Mouse (Mus musculus) erythroblast, adult 5-6 weeks (primary cell): ENCODE measurements around the gene Pcmt1. TPM values are rescaled to one million over a fixed set of nuclear protein-coding genes. Genes with fewer than 3 reads are reported as not detected.

Experiments used
- ATAC-seq: replicated peaks from 2 replicates; pipeline ENCODE4 v1.8.0; 2016; ENCODE audit warnings: moderate number of reproducible peaks, mild to moderate bottlenecking, moderate TSS enrichment, inconsistent platforms; ENCODE audit not compliant: poor library complexity, low FRiP score, severe bottlenecking
- total RNA-seq, 2 experiments: library from RNA; stranded (forward) in 1 of 2; stranded (reverse) in 1 of 2; fragments of 150-400 nt in 1 of 2; fragments of 200-764, 138-1000 nt in 1 of 2; gene quantifications; 2 replicates each; pipeline versions ENCODE4 v1.2.3 to v1.2.4; 2015 to 2017; ENCODE audit warnings: low replicate concordance in 2 of 2

The Pcmt1 gene
- total RNA-seq, 2 experiments from 2014 or later: 22.7 to 33.7 TPM

DNA sequence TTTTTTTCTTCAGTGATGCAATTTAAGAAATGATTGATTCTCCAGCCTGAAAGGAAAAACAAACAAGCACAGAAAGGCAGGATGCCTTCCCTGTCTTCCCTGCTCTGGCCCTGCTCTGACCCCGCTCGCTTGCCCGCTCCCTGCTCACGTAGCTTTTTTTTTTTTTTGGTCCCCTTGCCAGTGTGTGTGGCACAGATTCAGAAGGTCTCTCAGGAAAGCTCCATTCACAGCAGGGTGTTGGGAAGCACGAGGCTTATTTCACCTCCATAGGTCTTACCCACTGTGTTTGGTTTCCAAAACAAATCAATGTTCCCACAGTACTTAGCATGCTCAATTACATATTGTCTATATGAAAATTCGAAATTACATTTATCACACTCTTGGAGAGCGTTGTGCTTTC, 86.1 kb downstream of the Pcmt1 start:
- ATAC-seq: no peak

DNA sequence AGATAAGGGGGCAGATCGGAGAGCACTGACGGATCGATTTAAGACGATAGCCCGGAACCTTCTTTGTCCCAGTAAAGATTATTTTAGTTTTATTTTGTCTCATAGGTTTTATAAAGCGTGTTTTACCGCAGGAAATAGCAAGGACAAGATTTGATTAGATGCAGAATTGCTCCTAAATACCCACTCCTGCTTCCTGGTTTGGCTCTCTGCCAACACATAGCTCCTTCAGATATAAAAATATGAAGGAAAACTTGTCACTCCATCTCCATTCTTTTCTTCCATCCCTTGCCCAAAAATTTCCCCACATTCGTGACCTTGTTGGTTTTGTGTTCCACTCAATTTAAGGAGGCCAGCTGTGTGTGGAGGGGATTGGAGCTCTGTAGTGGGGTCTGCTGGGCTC, 90.1 kb downstream of the Pcmt1 start:
- ATAC-seq: no peak

DNA sequence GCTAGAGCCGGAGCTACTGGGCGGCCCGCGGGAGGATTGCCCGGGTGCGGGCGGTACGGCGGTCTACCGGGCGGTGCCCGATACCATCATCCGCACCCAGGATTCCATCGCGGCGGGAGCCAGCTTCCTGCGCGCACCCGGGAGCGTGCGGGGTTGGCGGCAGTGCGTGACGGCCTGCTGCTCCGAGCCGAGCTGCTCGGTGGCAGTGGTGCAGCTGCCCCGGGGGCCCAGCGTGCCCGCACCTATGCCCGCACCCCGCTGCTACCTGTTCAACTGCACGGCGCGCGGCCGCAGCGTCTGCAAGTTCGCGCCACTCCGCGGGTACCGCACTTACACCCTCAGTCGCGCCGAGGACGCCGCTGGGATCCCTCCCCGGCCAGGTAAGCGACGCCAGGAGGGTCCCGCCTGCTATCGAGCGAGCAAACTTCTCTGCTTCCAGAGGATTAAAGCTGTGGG, 90.7 kb downstream of the Pcmt1 start:
- no peak for ATAC-seq

DNA sequence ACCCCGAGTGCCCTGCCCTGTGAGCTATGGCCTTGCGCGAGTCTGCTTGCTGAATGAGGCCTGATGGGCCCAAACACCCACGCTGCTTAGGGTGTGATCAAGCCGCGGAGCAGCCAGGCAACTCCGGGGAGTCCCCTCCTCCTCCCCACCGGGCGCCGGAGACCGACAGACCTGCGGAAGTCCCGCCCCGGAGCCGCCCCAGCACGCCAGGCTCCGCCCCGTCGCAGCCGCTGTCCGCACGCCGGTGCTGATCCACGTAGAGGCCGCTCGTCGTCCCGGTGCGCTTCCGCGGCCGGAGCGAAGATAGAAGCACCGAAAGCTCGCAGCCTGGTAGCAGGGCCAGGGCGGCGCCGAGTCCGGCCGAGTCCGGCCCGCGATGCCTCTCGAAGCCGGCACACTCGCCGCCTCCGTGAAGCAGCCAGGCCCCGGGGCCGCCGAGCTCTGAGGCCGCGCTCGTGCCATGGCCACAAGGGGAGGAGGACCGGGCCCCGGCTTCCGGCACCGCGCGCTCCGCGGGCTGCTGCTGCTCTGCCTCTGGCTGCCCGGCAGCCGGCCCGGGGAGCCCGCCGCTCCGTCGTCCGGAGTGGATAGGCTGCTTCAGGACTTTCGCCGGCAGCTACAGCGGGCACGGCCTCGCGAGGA, 91.2 kb downstream of the Pcmt1 start, which contains the start of gene Lrp11:
TSS of gene Lrp11 (plus strand) at position 209 of the 642 bp plus-strand sequence.
- ATAC-seq: peak; percentile 96

DNA sequence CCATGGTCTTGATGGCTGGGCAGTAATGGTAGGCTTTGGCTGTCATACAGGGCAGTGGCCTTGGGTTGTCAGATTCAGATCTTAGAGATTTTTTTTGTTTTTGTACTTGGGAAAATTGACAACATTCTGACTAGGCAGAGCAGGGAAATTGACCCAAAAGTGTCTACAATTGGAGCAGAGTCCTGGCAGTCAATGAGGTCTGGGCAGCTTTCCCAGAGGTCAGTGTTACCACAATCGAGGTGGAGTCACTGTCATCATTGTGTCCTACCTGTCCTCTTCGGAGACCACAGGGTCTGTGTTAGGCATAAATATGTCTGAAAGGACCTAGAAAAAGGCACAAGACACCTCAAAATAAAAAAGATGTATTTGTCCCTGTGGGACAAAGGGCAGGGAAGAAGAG, 94.2 kb downstream of the Pcmt1 start:
- ATAC-seq: no peak

DNA sequence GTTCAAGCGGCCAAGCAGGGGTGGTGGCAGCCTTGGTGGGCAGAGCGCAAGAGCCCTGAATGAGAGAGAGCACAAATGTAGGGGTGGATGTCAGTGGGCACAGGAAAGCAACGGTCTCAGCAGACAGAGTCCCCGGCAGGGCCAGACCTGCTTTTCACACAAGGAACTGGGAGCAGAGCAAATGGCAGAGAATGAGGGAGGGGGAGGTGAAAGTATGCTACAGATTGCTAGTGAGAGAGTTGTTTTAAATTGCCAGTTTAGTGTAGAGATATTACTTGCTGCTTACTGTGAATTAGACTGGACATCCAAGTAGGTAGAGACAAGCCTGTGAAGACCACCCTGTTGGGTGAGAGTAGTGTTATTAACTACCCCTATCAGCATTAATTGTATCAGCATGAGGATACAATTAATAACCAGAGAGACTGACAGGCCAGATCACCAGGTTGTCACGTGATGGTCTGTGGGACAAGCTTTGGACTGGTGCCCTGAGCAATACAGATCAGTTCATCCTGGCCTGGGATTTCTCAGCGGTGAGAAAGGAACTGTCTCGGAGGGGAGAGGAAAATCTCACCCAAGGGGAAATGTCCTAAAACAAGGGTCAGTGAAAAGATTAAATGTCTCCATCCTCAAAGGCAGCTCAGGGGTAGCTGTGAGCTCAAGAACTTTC, 97.9 kb downstream of the Pcmt1 start:
- no peak for ATAC-seq

DNA sequence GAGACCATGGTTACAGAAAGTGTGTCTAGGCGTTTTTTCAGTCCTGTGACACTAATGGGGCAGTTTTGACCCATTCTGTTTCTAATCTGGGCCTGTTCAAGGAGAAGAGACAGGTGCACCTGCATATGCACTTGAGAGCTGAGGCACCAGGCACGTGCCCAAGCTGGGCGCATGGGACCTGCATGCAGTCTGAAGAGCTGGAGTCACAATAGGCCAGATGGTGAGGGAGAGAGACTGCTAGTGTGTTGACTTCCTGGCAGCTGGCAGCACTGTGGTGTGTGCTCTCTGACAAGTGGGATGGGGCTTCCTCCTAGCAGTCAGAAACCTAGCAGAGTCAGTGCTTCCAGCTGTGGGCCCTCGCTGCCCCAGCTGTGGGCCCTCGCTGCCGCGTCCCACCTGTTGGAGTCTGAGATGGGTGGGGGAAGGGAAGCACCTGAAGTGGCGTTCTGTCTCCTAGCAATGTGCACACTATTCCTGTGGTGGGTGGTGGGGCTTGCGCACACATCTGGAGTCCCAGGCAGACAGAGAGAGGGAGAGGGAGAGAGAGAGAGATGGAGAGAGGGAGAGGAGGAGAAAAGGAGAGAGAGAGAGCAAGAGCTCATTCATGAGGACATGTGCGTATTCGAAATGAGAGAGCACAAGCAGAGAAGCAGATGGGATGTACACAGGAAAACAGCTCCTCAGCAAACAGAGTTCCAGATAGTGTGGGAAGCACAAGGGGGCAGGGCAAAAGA, 98.6 kb downstream of the Pcmt1 start:
- ATAC-seq: no peak

DNA sequence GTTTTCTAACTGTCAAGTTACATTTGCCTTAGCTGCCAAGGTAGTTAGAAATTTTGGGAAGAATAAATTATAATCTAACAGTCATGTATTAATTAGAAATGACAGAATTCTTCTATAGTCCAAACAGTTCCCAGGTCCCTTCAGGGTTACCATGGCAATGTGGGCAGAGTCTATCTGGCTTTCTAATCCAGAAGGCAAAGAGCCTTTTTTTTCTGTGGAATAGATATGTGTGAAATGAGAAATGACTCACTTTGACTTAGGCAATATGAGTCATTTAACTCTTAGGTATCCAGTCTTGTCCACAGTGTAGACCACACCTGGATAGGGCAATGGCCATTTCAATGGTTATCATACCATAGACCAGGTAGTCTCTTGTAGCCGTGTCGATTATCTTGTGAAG, 99.5 kb downstream of the Pcmt1 start:
- ATAC-seq: no peak

Other genes with a start within 250 kb of the Pcmt1 start
- gene Ulbp1, start 207.5 kb downstream of the Pcmt1 start, total RNA-seq (2015; ENCODE audit: low replicate concordance): 5.2 and 11.0 TPM in 2 replicates
- 3.7 and 9.8 TPM in 2 replicates for gene Ulbp1, start 207.5 kb downstream of the Pcmt1 start, total RNA-seq (2017; ENCODE audit: low replicate concordance)
- 4.0 TPM in 1 of 2 replicates, not detected in the other for gene Lrp11, start 91.3 kb downstream of the Pcmt1 start, total RNA-seq (2015; ENCODE audit: low replicate concordance)
- gene Lrp11, start 91.3 kb downstream of the Pcmt1 start, total RNA-seq (2017; ENCODE audit: low replicate concordance): not detected in 2 replicates
- gene Nup43, start 13.6 kb downstream of the Pcmt1 start, total RNA-seq (2015; ENCODE audit: low replicate concordance): 3.6 and 23.8 TPM in 2 replicates
- gene Nup43, start 13.6 kb downstream of the Pcmt1 start, total RNA-seq (2017; ENCODE audit: low replicate concordance): 5.4 and 7.2 TPM in 2 replicates
- gene Lats1, start 78 bp upstream of the Pcmt1 start, total RNA-seq (2015; ENCODE audit: low replicate concordance): 6.9 and 8.5 TPM in 2 replicates
- 5.2 and 6.5 TPM in 2 replicates for gene Lats1, start 78 bp upstream of the Pcmt1 start, total RNA-seq (2017; ENCODE audit: low replicate concordance)
- 39.1 and 45.5 TPM in 2 replicates for gene Katna1, start 44.9 kb upstream of the Pcmt1 start, total RNA-seq (2015; ENCODE audit: low replicate concordance)
- 29.6 and 32.5 TPM in 2 replicates for gene Katna1, start 44.9 kb upstream of the Pcmt1 start, total RNA-seq (2017; ENCODE audit: low replicate concordance)
- 20.3 and 31.5 TPM in 2 replicates for gene Ginm1, start 111.7 kb upstream of the Pcmt1 start, total RNA-seq (2015; ENCODE audit: low replicate concordance)
- 17.4 and 32.7 TPM in 2 replicates for gene Ginm1, start 111.7 kb upstream of the Pcmt1 start, total RNA-seq (2017; ENCODE audit: low replicate concordance)
- 46.3 and 50.2 TPM in 2 replicates for gene Ppil4, start 111.8 kb upstream of the Pcmt1 start, total RNA-seq (2015; ENCODE audit: low replicate concordance)
- gene Ppil4, start 111.8 kb upstream of the Pcmt1 start, total RNA-seq (2017; ENCODE audit: low replicate concordance): 123 and 138 TPM in 2 replicates
- gene Zc3h12d, start 151.3 kb upstream of the Pcmt1 start, total RNA-seq (2015; ENCODE audit: low replicate concordance): 1.5 TPM in 1 of 2 replicates, not detected in the other
- gene Zc3h12d, start 151.3 kb upstream of the Pcmt1 start, total RNA-seq (2017; ENCODE audit: low replicate concordance): 0.42 and 1.0 TPM in 2 replicates